Mouse (Mus musculus) neural tube, postnatal 0 days (tissue): ENCODE measurements around the gene Ralbp1. TPM values are rescaled to one million over a fixed set of nuclear protein-coding genes. Genes with fewer than 3 reads are reported as not detected.

Experiments
- polyA plus RNA-seq: library from polyadenylated mRNA; unstranded; fragments of >200 nt; fragmentation: Nextera tagmentation; extraction: Ambion mirVana; gene quantifications from 2 replicates; pipeline ENCODE4 v1.2.1, GENCODE M21; 2015

Gene Ralbp1
- polyA plus RNA-seq, result 65.1 and 76.3 TPM in 2 replicates

DNA sequence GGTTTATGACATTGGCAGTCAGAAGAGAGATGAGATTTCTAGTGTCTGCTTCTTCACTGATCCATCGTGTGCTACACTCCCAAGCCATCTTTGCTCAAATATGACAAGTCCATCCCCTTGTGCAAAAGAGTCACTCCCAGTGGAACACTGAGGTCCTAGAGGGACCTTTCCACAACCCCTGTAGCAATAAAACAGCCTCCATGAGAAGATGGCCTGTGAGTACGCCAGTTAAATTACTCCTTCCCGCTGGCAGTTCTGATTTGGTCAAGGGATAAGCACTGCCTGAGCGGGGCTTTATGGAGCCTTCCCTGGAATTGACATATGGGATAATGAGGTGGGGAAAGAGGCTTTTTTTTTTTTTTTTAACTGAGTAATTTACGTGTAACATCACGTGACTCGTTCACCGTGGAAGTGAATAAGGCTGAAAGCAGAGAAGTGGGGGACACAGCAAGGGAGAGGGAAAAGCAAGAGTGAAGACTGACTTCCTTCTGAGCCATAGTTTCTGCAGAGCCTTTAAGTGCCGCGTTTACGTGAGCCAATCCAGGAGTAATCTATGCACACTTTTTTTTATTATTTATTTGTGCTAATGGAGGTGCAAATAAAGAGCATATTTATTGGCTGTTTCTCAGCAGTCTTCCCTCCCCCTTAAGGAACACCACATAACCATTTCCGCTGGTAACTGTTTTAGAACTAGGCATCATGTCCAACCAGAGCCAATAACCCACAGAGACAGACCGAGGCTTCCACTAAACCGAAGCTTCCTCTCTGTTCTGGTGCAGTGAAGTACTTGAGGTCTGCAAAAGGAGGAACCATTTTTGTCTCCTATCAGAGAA, at the start of gene Ralbp1:
TSS of gene Ralbp1 (minus strand) at position 102 of the 833 bp plus-strand sequence.

Other genes with a start within 250 kb of the Ralbp1 start
- 0.19 TPM in 1 of 2 replicates, not detected in the other for gene Txndc2, start 243.6 kb downstream of the Ralbp1 start, polyA plus RNA-seq
- 53.1 and 53.6 TPM in 2 replicates for gene Rab31, start 113.0 kb downstream of the Ralbp1 start, polyA plus RNA-seq
- gene Ppp4r1, start 103.2 kb downstream of the Ralbp1 start, polyA plus RNA-seq, result 24.3 and 25.6 TPM in 2 replicates
- gene Twsg1, start 65.4 kb upstream of the Ralbp1 start, polyA plus RNA-seq, result 39.1 and 39.9 TPM in 2 replicates
- gene Ankrd12, start 191.3 kb upstream of the Ralbp1 start, polyA plus RNA-seq, result 157 and 169 TPM in 2 replicates
- 509 and 523 TPM in 2 replicates for gene Ndufv2, start 215.8 kb upstream of the Ralbp1 start, polyA plus RNA-seq
- gene Washc1, start 225.7 kb upstream of the Ralbp1 start, polyA plus RNA-seq, result 35.0 and 42.7 TPM in 2 replicates
- 3.8 and 4.5 TPM in 2 replicates for gene Ddx11, start 237.7 kb upstream of the Ralbp1 start, polyA plus RNA-seq